Mouse (Mus musculus) bone marrow macrophage, adult 2 months (primary cell): ENCODE results near the gene Defb45.

ENCODE experiments used
- CTCF ChIP-seq: IDR thresholded peaks from 2 replicates; pipeline ENCODE4 v1.5.1; 2012; ENCODE audit warnings: low read depth, mild to moderate bottlenecking, low read length, moderate library complexity
- POLR2A ChIP-seq: IDR thresholded peaks from 2 replicates; pipeline ENCODE4 v1.6.1; 2012; ENCODE audit warnings: mild to moderate bottlenecking, low read depth, low read length, borderline replicate concordance

DNA sequence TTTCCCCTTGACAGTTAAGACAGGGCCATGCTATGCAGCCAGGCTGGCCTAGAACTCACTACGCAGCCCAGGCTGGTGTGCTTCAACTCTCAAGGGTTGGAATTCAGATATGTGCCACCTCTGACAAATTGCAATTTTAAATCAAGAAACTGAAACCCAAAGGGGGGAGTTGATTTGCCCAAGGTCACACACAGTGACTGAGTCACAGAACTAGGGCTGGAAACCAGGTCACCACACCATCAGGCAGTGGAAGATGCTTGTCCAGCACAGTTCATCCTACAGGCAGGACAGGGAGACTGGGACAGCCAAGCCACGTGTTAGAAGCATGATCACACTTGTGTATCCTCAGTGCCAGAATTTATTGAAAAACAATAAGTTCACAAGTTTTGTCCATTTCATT, 25.4 kb upstream of the Defb45 start:
- no peak for TF ChIP-seq POLR2A
- no peak for TF ChIP-seq CTCF
